Comparison of ENCODE assay signal across 17 mouse cellular contexts in the genomic region with DNA sequence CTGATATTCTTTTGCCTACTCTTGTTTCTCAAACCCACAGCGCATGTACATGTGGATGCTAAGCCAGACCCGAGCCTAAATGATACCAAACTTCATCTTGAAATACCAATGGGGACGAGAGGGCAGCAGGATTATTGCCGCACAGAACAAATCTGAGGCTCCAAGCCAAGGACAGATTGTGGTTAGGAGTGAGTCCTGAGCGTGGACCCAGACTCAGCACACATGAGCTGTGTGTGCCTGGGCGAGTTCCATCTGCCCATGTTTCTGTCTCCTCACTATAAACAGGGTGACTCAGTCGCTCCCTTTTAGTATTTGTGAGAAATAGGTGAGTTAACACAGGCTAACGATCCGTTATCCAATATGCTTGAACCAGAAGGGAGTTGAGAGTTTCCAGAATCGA.
A peak's percentile ranks its signal among the peaks of the same experiment; 100 is the strongest.
DNase-seq lines count a peak whose midpoint lies in the region; ATAC-seq and TF ChIP-seq lines count a peak whose summit lies in the region.
"Had no signal": no experiment of that assay in that cellular context is flagged by ENCODE, and none has a peak within 500 bp of the region (broad histone marks: within the 10 kb centered on the region; RNA-seq: fewer than 3 reads in every experiment).

No protein-coding gene starts in this region.

- H3K9me3 ChIP-seq in E14TG2a.4 (ENCODE audit: low read length) = peaks cover 6% of the 10 kb centered on the region
- H3K9me3 ChIP-seq: embryonic facial prominence, embryonic 15.5 days; heart, embryonic 15.5 days; neural tube, embryonic 12.5 days; stomach, embryonic 15.5 days had no signal

- peak; percentile 58 for ATAC-seq in frontal cortex, adult (ENCODE audit: low TSS enrichment)
- peak; percentile 9; the same call in 1 of the 2 replicates for ATAC-seq in megakaryocyte, adult 5-6 weeks (ENCODE audit: poor library complexity, severe bottlenecking)
- ATAC-seq: intestine, embryonic 16.5 days had no signal

- no peaks in the 10 kb centered on the region for H3K36me3 ChIP-seq in E14TG2a.4 (ENCODE audit: insufficient read depth, low read length)
- H3K36me3 ChIP-seq: embryonic facial prominence, embryonic 15.5 days; heart, embryonic 15.5 days; neural tube, embryonic 12.5 days; stomach, embryonic 15.5 days had no signal

- peaks cover 56% of the 10 kb centered on the region for H3K4me1 ChIP-seq in E14TG2a.4 (replicated peaks; ENCODE audit: low read depth, low read length)
- H3K4me1 ChIP-seq: neural tube, embryonic 12.5 days; stomach, embryonic 15.5 days had no signal

- TF ChIP-seq CTCF in E14TG2a.4 (conservative IDR thresholded peaks at IDR 0.05; ENCODE audit: low read length) = no peak

- DNase-seq in frontal cortex, postnatal 10 days (ENCODE audit: low spot score in 2 of 2) = no peak
- peak; percentile 75 for DNase-seq in brain, adult 2 months (ENCODE audit: low read depth, low spot score)
- DNase-seq in ovary, postnatal 14 days (ENCODE audit: low spot score) = no peak
- no peak for DNase-seq in lung, postnatal 4 days
- DNase-seq: gastrocnemius, postnatal 10 days; heart, adult 18-20 months; heart, postnatal 4 days; liver; lung, postnatal 14 days had no signal

- peaks cover 5% of the 10 kb centered on the region for H3K27me3 ChIP-seq in E14TG2a.4 (ENCODE audit: insufficient read depth, low read length)
- H3K27me3 ChIP-seq: embryonic facial prominence, embryonic 15.5 days; heart, embryonic 15.5 days; neural tube, embryonic 12.5 days; stomach, embryonic 15.5 days had no signal

- peak overlapping the region; percentile 51 for H3K4me3 ChIP-seq in E14TG2a.4 (replicated peaks; ENCODE audit: low read length)
- H3K4me3 ChIP-seq: embryonic facial prominence, embryonic 15.5 days; heart, embryonic 15.5 days; neural tube, embryonic 12.5 days; stomach, embryonic 15.5 days had no signal
